Mouse (Mus musculus) bone marrow, adult 2 months (tissue): ENCODE data around the gene Triml2. TPM values are rescaled to one million over a fixed set of nuclear protein-coding genes. Genes with fewer than 3 reads are reported as not detected.

ENCODE experiments used
- H3K27ac ChIP-seq: fragments of 200-500 bp; 2 replicates; pipeline ENCODE4 v1.5.1; 2012; ENCODE audit warnings: low read depth, mild to moderate bottlenecking, control low read depth, inconsistent platforms, low read length; ENCODE audit not compliant: control insufficient read depth, poor library complexity, insufficient read depth
- H3K4me1 ChIP-seq: fragments of 200-500 bp; 2 replicates; pipeline ENCODE4 v1.6.1; 2011; ENCODE audit warnings: low read length; ENCODE audit not compliant: control insufficient read depth, insufficient read depth
- H3K4me3 ChIP-seq: fragments of 200-500 bp; replicated peaks from 2 replicates; pipeline ENCODE3; 2011; ENCODE audit warnings: mild to moderate bottlenecking, low read depth, low read length, control low read depth; ENCODE audit not compliant: control insufficient read depth
- CTCF ChIP-seq: fragments of 200-500 bp; IDR thresholded peaks from 2 replicates; pipeline ENCODE4 v1.5.1; 2011; ENCODE audit warnings: low read length, control low read depth; ENCODE audit not compliant: control insufficient read depth, insufficient read depth
- POLR2A ChIP-seq: fragments of 200-500 bp; IDR thresholded peaks from 2 replicates; pipeline ENCODE4 v1.6.1; 2011; ENCODE audit warnings: low read depth, mild to moderate bottlenecking, control low read depth, low read length, borderline replicate concordance; ENCODE audit not compliant: control insufficient read depth
- WGBS: fragments of 180-500 bp; shearing (Covaris S2); methylation state at CpG from one replicate; pipeline ENCODE4 v1.1.7; 2018; 5-methylcytosine and 5-hydroxymethylcytosine counted together
- polyA plus RNA-seq: library from polyadenylated mRNA; stranded (reverse); fragments of >200 nt; gene quantifications from 2 replicates; pipeline ENCODE4 v1.2.4, GENCODE M21; 2011; ENCODE audit warnings: low replicate concordance; ENCODE audit not compliant: missing spikeins, insufficient read depth, insufficient read length

The Triml2 gene
- 1.4 TPM in 1 of 2 replicates, not detected in the other for polyA plus RNA-seq

DNA sequence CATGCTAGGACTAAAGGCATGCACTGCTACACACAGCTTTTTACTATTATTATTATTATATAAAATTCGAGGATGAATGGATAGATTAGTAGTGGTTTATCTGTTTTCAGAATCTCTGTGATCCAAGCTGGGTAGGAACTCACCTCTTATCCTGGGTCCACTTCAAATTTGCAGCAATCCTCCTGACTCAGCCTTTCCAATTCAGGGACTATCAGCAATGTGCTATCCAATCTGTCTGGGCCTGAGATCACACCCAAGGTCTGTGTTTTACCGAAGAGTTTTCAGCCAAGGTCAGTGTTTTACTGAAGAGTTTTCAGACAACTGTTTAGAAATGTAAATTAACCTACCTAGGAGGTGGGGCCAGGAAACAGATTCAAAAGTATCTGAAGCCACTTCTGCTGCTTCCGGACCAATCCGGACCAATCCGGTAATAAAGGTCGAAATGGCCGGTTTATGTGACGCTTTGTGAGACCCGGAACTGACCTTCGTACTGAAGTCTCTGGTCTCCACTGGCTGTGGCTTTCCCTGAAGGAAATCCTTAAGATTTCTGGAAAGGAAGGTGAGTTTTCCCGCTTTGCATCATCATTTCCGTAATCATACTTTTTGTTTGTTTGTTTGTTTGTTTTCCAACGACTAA is at the start of gene Triml2:
Gene Triml2 (plus strand): TSS at position 488 of the 637 bp plus-strand sequence.
- Histone ChIP-seq H3K4me3 (no peak within 1 kb of the TSS), H3K27ac (no peak within 1 kb of the TSS), H3K4me1 (no peaks in the 10 kb centered on the region)
- no peak for TF ChIP-seq POLR2A
- no peak for TF ChIP-seq CTCF
- WGBS: 85% methylated on average over 13 of the region's 13 CpGs

DNA sequence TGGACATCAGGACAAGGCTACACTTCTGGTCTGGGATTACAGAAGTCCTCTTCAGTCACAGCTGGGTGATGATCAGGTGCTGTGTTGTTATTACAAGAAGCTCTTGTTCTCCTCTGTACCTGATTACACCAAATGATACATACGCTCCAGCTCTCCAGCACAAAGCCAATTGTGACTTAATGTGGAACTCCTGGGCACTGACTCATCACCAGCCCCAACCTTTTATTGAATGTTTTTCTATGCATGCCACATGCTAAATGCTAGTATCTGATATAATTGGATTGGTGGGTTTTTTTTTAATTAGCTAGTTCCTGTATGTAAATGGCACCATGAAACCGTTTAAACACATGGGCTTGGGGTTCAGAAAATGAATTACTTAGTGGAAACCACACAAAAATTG is 39.0 kb upstream of the Triml2 start, which contains the start of gene Triml1:
Gene Triml1 (minus strand): TSS at position 101 of the 400 bp plus-strand sequence.
- no peaks in the 10 kb centered on the region for H3K4me1 ChIP-seq
- WGBS: 70% methylated on average over 2 of the region's 2 CpGs
- TF ChIP-seq POLR2A: no peak
- TF ChIP-seq CTCF: no peak
- H3K27ac ChIP-seq: no peak within 1 kb of the TSS
- no peak within 1 kb of the TSS for H3K4me3 ChIP-seq

DNA sequence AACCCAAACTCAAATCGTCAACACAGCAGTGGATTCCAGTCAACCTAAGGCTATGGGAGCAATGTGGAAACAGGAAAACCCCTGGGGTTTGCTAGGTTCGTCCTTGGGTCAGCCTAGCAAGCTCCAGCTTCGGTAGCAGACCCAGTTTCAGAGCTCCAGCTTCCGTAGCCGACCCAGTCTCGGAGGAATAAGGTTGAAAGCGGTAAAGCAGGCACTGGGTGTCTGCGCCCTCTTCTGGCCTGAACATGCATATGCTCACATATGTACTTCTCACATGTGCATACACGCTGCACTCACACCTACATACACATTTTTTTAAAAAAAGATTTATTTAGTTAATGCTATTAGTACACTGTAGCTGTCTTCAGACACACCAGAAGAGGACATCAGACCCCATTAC is 31.0 kb upstream of the Triml2 start:
- WGBS: 83% methylated on average over 9 of the region's 9 CpGs
- H3K27ac ChIP-seq: no peak overlapping the region
- H3K4me3 ChIP-seq: no peak overlapping the region
- no peak for TF ChIP-seq POLR2A
- no peak for TF ChIP-seq CTCF
- no peaks in the 10 kb centered on the region for H3K4me1 ChIP-seq

DNA sequence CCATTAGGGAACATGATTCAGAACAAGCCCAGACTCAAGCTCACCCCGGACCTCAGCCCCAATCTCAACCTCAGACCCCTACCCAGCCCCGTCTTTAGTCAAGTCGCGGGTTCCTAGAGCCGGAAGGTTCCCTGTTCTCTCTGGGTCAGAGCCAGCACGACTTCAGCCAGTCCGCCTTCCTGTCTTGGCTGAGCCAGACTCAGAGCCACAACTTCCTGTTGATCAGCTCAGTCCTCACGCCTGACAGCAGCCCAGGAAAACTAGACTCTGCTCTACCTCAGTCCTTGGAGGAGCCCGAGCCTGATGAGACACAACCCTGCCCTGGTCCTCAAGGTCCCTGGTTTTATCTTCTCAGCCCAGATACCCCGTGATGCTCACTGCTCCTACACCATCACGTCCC is 17.1 kb upstream of the Triml2 start:
- Histone ChIP-seq H3K4me3 (no peak overlapping the region), H3K4me1 (no peaks in the 10 kb centered on the region), H3K27ac (no peak overlapping the region)
- 46% methylated on average over 11 of the region's 11 CpGs for WGBS
- TF ChIP-seq POLR2A (no peak), CTCF (no peak)

DNA sequence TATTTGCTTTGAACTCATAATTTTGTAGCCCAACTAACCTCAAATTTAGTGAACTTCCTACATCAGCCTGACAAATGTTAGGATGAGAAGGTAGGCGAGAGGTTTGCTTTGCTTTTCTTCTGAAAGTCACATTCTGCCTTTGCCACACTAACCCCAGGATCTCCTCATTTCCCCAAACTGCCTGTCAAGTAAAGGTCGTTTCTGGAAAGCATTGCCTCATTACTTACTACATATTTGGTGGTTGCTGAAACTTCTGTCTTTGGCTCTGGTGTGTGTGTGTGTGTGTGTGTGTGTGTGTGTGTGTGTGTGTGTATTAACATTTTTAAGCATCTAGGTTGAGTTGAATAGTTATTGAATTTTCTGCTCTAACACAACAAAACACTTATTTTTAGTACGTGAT is 15.9 kb upstream of the Triml2 start:
- Histone ChIP-seq H3K27ac (no peak overlapping the region), H3K4me3 (no peak overlapping the region), H3K4me1 (no peaks in the 10 kb centered on the region)
- TF ChIP-seq CTCF: no peak
- TF ChIP-seq POLR2A: no peak
- 53% methylated on average over 3 of the region's 3 CpGs for WGBS

DNA sequence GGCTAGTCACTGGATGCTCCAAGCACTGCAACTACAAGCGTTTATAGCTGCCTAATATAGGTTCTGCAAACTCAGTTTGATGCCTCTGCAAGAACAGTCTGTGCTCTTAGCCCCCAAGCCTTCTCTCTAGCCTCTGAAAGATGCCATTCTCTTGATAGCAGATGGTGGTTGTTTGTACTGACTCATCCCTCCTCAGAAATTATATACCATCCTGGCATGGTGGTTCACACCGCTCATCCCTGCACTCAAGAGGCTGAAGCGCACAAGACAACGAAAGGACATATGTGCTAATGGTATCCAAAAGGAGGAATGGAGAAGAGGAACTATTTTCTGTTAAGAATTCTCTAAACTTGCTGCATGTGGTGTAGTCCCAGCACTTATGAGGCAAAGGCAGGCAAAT is 12.3 kb upstream of the Triml2 start:
- H3K4me1 ChIP-seq: no peaks in the 10 kb centered on the region
- WGBS: 74% methylated on average over 4 of the region's 4 CpGs
- no peak overlapping the region for H3K27ac ChIP-seq
- H3K4me3 ChIP-seq: no peak overlapping the region
- no peak for TF ChIP-seq POLR2A
- no peak for TF ChIP-seq CTCF

DNA sequence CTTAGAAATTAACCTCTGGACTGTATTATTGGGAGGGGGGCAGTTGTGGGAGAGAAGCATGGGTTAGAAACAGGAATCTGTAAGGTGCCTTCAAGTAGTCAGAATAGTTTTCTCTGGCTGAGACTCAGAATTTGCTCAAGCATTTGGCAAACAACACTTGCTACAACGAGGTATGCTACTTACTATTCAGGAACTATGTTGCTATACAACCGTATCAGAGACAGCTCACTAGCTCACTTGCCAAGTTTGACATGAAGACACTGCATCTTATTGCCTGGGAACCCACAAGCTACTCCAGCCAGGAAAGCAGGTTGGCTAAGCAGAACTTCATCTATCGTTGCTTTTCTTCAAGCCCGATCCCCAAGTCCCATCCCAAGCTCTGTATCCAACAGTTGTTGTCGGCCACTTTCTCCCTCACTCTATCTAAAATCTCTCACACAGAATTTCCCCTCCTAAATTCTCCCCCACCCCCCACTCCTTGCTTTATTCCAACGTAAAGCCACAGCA is 11.0 kb upstream of the Triml2 start:
- WGBS: 80% methylated on average over 6 of the region's 6 CpGs
- H3K4me1 ChIP-seq: no peaks in the 10 kb centered on the region
- TF ChIP-seq CTCF (no peak), POLR2A (no peak)

DNA sequence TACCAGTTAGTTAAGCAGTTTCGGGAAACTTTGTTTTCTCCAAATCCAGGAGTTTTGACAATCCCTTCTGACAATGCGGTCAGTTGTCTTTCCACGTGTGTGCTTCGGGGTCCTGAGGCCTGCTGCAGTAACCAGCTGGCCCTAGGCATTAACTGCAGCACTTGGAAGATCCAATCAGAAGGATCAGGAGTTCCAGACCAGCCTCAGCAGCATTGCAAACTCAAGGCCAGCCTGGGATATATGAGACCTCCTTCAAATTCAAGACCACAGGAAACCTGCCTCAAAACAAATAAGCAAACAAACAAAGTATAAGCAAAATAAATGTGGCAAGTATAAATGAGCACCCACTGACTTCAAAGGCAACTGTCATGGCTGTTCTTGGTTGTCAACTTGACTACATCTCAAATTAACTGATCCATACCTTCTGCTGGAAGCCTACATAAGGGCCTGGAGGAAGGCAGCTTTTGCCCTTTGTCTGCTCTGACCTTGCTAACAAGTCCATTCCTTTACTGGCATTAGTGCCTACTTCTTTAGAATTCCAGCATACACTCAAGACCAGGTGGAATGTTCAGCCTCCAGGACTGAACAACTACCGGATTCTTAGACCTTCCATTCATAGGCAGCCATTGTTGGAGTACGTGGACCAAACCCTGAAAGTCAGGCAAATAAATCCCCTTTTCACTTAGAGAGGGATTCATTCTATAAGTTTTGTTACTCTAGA is 3.4 kb upstream of the Triml2 start:
- no peaks in the 10 kb centered on the region for H3K4me1 ChIP-seq
- no peak overlapping the region for H3K4me3 ChIP-seq
- no peak overlapping the region for H3K27ac ChIP-seq
- 81% methylated on average over 6 of the region's 6 CpGs for WGBS
- TF ChIP-seq POLR2A: no peak
- no peak for TF ChIP-seq CTCF

More for the DNA sequence above, 11.0 kb upstream of the Triml2 start:
- no peak overlapping the region for H3K27ac ChIP-seq
- no peak overlapping the region for H3K4me3 ChIP-seq

DNA sequence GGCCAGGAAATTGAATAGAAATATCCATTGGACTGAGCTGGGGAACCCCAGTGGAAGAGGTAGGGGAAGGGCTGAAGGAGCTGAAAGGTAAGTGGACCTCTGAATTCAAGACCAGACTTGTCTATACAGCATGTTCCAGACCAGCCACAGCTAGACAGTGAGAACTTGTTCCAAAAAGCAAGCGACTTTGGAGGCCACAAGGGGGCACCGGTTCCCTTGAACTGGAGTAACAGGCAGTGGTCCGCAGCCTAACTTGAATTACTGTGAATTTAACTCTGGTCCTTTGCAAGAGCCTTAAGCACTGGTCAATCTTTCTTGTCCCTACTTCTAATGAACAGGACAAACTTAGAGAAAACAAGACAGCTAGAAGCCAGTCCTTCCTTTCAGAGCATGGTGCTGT is 2.1 kb upstream of the Triml2 start:
- no peak for TF ChIP-seq POLR2A
- TF ChIP-seq CTCF: no peak
- WGBS: 46% methylated on average over 3 of the region's 3 CpGs

More for the DNA sequence above, 2.1 kb upstream of the Triml2 start:
- no peak overlapping the region for H3K4me3 ChIP-seq
- H3K4me1 ChIP-seq: no peaks in the 10 kb centered on the region
- no peak overlapping the region for H3K27ac ChIP-seq
